Mouse (Mus musculus) olfactory bulb, adult 2 months (tissue): ENCODE measurements around the gene Prss16.

ENCODE experiments used
- CTCF ChIP-seq: fragments of 200-500 bp; IDR thresholded peaks from 2 replicates; pipeline ENCODE4 v1.5.1; 2012; ENCODE audit warnings: low read depth, mild to moderate bottlenecking, low read length, moderate library complexity; ENCODE audit not compliant: insufficient read depth
- POLR2A ChIP-seq: fragments of 200-500 bp; IDR thresholded peaks from 2 replicates; pipeline ENCODE4 v1.6.1; 2012; ENCODE audit warnings: mild to moderate bottlenecking, low read depth, low read length, moderate library complexity; ENCODE audit not compliant: insufficient read depth

DNA sequence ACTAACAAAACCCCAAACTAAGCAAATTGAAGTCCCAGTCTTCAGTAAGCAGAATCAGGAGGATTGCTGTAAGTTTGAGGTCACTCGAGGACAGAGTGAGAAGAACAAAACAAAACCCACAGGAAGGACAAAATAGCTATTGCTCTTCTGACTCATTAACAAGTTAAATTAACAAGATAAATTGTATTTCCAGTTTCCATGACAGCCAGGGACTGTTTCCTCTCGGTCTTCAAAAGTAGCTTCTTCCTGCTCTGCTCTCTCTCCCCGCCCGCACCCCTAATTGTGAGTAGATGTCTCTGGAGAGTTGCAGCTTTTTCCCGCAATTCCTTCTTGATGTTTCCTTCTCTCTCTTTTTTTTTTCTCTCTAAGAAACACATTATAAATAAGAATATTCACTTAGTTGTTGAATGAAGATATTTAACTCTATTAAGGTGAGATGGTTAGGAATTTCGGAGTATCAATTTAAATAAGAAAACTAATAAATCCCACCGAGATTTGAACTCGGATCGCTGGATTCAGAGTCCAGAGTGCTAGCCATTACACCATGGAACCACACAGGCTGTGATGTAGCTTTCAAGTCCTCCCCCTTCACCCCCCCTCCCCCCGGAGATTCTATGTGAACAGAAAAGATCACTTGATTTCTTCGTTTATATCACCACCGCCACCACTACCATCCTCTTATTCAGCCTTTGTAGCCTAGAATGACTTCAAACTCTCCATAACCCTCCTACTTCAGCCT, 13.3 kb downstream of the Prss16 start:
- TF ChIP-seq POLR2A (no peak), CTCF (no peak)
